Mouse (Mus musculus) adrenal gland, postnatal 14 days (tissue): ENCODE data around the gene Mecom. TPM values are rescaled to one million over a fixed set of nuclear protein-coding genes. Genes with fewer than 3 reads are reported as not detected.

Source experiments
- DNase-seq: peaks from one replicate; pipeline ENCODE4 v3.0.0; 2021; ENCODE audit warnings: mixed read lengths
- total RNA-seq: library from RNA; stranded (reverse); gene quantifications from 2 replicates; pipeline ENCODE4 v1.2.3, GENCODE M21; 2021

The Mecom gene
- total RNA-seq, 1 experiment from 2014 or later, result 15.4 TPM

- peak; percentile 22 for DNase-seq
Observed at GRCm38 (mm10) chr3:30207431-30207830, 340.4 kb downstream of the Mecom start.

- DNase-seq, result no peak
Observed at GRCm38 (mm10) chr3:30206123-30206522, 341.7 kb downstream of the Mecom start.

- DNase-seq, result no peak
Observed at GRCm38 (mm10) chr3:30203764-30204163, 344.0 kb downstream of the Mecom start.

- no peak for DNase-seq
Observed at GRCm38 (mm10) chr3:30198854-30199253, 349.0 kb downstream of the Mecom start.

GRCm38 (mm10) chr3:30198227-30198626, 349.6 kb downstream of the Mecom start:
- DNase-seq, result no peak

- DNase-seq, result no peak
Observed at GRCm38 (mm10) chr3:30195186-30195585, 352.6 kb downstream of the Mecom start.

- peak; percentile 29 for DNase-seq
Observed at GRCm38 (mm10) chr3:30192294-30193007, 355.4 kb downstream of the Mecom start.

- DNase-seq, result no peak
Observed at GRCm38 (mm10) chr3:30189325-30189724, 358.5 kb downstream of the Mecom start.

- DNase-seq, result no peak
Observed at GRCm38 (mm10) chr3:30187812-30188469, 359.9 kb downstream of the Mecom start.

- DNase-seq, result no peak
Observed at GRCm38 (mm10) chr3:30181807-30182481, 365.9 kb downstream of the Mecom start.

GRCm38 (mm10) chr3:30176615-30177014, 371.2 kb downstream of the Mecom start:
- DNase-seq, result no peak

GRCm38 (mm10) chr3:30173812-30174211, 374.0 kb downstream of the Mecom start:
- DNase-seq, result no peak

- no peak for DNase-seq
Observed at GRCm38 (mm10) chr3:30168396-30169186, 379.2 kb downstream of the Mecom start.

GRCm38 (mm10) chr3:30167027-30167426, 380.8 kb downstream of the Mecom start:
- no peak for DNase-seq

GRCm38 (mm10) chr3:30164834-30165233, 383.0 kb downstream of the Mecom start:
- no peak for DNase-seq

GRCm38 (mm10) chr3:30163390-30163789, 384.4 kb downstream of the Mecom start:
- DNase-seq, result no peak

- peak; percentile 15 for DNase-seq
Observed at GRCm38 (mm10) chr3:30160961-30161670, 386.7 kb downstream of the Mecom start.

GRCm38 (mm10) chr3:30160346-30160745, 387.5 kb downstream of the Mecom start:
- no peak for DNase-seq

GRCm38 (mm10) chr3:30157128-30157670, 390.6 kb downstream of the Mecom start:
- no peak for DNase-seq

- DNase-seq, result no peak
Observed at GRCm38 (mm10) chr3:30154390-30154789, 393.4 kb downstream of the Mecom start.

GRCm38 (mm10) chr3:30153923-30154331, 393.9 kb downstream of the Mecom start:
- no peak for DNase-seq
